Mouse (Mus musculus) CD4-positive, CD25-positive, alpha-beta regulatory T cell (primary cell): ENCODE data around the gene Elk1. TPM values are rescaled to one million over a fixed set of nuclear protein-coding genes. Genes with fewer than 3 reads are reported as not detected.

Source experiments
- polyA plus RNA-seq: library from polyadenylated mRNA; unstranded; fragments of 100-300 nt; shearing (Covaris generic); gene quantifications from one replicate; pipeline ENCODE4 v1.2.1, GENCODE M21; 2017

Gene Elk1
- 10.2 TPM for polyA plus RNA-seq

DNA sequence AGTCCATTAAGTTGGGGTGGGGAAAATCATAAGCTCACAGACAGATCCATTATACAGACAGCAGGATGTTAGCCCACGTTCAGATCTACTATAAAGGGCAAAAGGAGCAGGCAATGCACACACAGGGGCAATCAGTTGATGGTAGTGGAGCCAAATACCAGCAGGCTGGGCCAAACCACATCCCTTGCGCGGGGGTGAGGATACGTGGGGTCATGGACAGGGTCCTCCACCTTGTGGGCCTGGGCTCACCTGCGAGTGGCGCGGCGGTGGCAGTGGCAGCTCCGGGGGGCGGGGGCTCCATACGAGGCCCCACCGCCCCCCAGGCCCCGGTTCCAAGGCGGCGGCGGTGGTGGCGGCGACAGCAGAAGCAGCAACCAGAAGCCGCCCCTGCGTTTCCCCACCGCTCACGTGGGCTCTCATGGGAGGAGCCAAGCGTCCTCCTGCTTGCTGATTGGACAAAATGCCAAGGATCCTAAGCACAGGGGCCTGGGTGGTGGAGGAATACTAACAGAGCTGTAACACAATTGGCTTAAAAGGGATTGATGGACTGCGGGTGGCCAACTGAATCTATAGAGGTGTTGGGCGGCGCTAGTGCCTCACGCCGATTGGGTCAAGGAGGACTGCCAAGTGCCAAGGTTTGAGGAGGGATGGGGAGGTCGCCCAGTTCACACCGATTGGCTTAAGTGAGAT, at the start of gene Elk1:
TSS of gene Elk1 (minus strand) at position 418 of the 690 bp plus-strand sequence.

DNA sequence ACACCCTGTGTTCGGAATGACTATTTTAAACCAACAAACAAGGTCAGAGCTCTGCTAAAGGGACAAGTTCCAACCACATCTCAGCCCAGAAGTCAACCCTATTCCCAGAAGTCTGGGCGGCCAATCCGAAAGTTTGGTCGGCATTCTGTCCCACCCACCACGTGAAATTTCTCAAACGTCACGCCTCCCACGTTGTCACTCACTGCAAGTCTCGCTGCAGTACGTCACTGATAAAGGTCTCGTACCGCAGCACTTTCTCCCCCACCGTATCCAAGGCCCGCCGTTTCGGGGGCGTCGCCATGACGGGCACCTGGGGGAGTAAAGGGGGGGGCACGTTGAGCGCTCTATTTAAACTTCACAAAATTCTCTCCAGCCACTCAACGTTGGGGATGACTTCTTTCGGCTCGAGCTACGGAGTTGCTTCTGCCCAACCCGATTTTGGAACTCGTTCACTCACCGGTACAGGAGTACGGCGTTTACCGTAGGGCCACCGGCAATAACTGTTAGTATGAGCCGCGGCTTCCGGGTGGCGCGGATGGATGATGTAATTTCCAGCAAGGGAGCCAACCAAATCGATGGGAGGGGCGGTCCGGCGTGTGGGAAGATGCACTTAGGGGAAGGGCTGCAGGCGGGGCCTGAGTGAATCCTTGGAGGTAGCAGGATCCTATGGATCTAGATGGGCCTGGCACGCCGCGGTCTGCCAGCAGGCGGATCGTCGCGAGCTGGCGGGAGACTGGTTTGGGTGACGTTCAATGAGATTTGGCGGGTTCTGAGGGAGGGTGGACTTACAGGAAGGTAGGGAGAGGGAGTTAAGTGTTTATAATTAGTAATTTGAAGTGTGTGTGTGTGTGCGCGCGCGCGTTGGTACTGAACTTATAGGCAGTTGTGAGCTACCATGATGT, 11.3 kb upstream of the Elk1 start, which contains the start of gene Uxt:
TSS of gene Uxt (minus strand) at position 541 of the 902 bp plus-strand sequence.

DNA sequence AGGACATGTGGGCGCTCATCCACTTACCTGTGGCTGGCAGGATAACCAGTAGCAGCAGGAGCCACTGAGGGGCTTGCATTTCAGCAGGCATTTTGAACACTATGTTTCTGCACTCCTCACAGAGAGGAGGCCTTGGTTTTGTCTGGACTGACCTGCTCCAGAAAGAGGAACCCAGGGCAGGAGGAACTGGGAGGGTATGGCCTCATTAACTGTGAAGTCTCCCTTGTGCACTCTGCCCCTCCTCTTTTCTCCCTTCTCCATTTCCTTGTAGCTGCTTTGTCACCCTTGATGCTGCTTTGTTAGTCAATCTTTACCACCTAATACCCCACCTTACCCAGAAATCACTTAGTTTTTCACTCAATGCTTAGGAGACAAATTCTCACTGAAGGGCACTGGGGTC, 19.0 kb downstream of the Elk1 start, which contains the start of gene Cfp:
TSS of gene Cfp (minus strand) at position 192 of the 400 bp plus-strand sequence.

DNA sequence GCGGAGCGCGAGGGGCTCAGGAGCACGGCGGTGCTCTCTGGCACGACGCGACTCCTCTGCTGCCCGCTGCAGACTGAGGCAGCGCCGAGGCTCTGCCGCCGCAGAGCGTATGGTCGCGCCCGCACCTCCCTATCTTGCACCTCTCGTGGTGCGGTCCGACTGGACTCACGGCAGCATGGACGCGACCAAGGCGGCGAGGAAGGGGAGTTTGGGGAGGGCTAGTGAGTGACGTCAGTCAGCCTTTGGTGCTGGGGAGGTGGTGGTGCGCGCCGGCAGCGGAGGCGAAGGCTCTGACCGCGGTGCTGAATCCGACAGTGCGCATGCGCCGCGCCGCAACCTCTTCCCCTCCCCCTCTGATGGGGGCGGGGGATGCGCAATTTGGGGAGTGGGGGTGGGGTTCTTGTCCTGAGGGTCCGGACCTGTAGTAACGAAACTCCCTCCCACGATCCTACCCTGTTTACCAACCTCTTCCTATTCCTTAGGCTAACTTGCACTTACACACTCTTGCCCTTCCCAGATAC, 29.5 kb downstream of the Elk1 start, which contains the start of gene Syn1:
TSS of gene Syn1 (minus strand) at position 161 of the 521 bp plus-strand sequence.

Other genes starting within 250 kb of the Elk1 start
- gene Usp11, start 246.7 kb downstream of the Elk1 start, polyA plus RNA-seq, result 17.7 TPM
- 171 TPM for gene Araf, start 152.8 kb downstream of the Elk1 start, polyA plus RNA-seq
- gene Timp1, start 80.4 kb downstream of the Elk1 start, polyA plus RNA-seq, result not detected
- 0.05 TPM for gene Syn1, start 29.6 kb downstream of the Elk1 start, polyA plus RNA-seq
- gene Cfp, start 19.1 kb downstream of the Elk1 start, polyA plus RNA-seq, result 5.4 TPM
- gene Uxt, start 11.4 kb upstream of the Elk1 start, polyA plus RNA-seq, result 41.4 TPM
- 14.0 TPM for gene Zfp182, start 111.7 kb upstream of the Elk1 start, polyA plus RNA-seq
- not detected for gene Spaca5, start 117.8 kb upstream of the Elk1 start, polyA plus RNA-seq
- 1.7 TPM for gene Zfp300, start 138.9 kb upstream of the Elk1 start, polyA plus RNA-seq
- gene Ssxa1, start 165.2 kb upstream of the Elk1 start, polyA plus RNA-seq, result not detected
- not detected for gene Gm21876, start 225.0 kb upstream of the Elk1 start, polyA plus RNA-seq